Mouse (Mus musculus) kidney, postnatal 0 days (tissue): ENCODE measurements around the gene Pcolce. TPM values are rescaled to one million over a fixed set of nuclear protein-coding genes. Genes with fewer than 3 reads are reported as not detected.

Experiments
- ATAC-seq: fragments of 200-750 bp; cut with Nextera tagmentation; replicated peaks from 2 replicates; pipeline ENCODE4 v1.8.0; 2017; ENCODE audit warnings: low read depth, moderate number of reproducible peaks, moderate TSS enrichment, moderate library complexity; ENCODE audit not compliant: low FRiP score
- DNase-seq: peaks from one replicate; pipeline ENCODE4 v3.0.0-alpha.2; 2016; ENCODE audit warnings: low spot score
- H3K27ac ChIP-seq: fragments of 300-500 bp; sonication (generic); 2 replicates; pipeline ENCODE4 v1.5.1; 2014; ENCODE audit warnings: mild to moderate bottlenecking
- H3K27me3 ChIP-seq: fragments of 300-500 bp; sonication (generic); 2 replicates; pipeline ENCODE4 v1.6.1; 2014; ENCODE audit warnings: low read length, mixed read lengths; ENCODE audit not compliant: insufficient read depth
- H3K36me3 ChIP-seq: fragments of 300-500 bp; sonication (generic); 2 replicates; pipeline ENCODE4 v1.6.1; 2014; ENCODE audit warnings: low read length, mixed read lengths; ENCODE audit not compliant: insufficient read depth
- H3K4me1 ChIP-seq: fragments of 300-500 bp; sonication (generic); replicated peaks from 2 replicates; pipeline ENCODE4 v1.6.1; 2014; ENCODE audit warnings: antibody characterized with exemption, low read length, mixed read lengths; ENCODE audit not compliant: insufficient read depth
- H3K4me2 ChIP-seq: fragments of 300-500 bp; sonication (generic); 2 replicates; pipeline ENCODE4 v1.6.1; 2014; ENCODE audit warnings: mild to moderate bottlenecking, low read length, moderate library complexity, mixed read lengths
- H3K4me3 ChIP-seq: fragments of 300-500 bp; sonication (generic); replicated peaks from 2 replicates; pipeline ENCODE4 v1.5.1; 2014; ENCODE audit warnings: low read depth, low read length
- H3K9ac ChIP-seq: fragments of 300-500 bp; sonication (generic); 2 replicates; pipeline ENCODE4 v1.6.1; 2014; ENCODE audit warnings: low read depth, low read length
- H3K9me3 ChIP-seq: fragments of 300-500 bp; sonication (generic); replicated peaks from 2 replicates; pipeline ENCODE4 v1.6.1; 2016; ENCODE audit warnings: low read length, inconsistent platforms, mixed read lengths
- CTCF ChIP-seq: IDR thresholded peaks from 2 replicates; pipeline ENCODE4 v1.5.1; 2016; ENCODE audit warnings: antibody characterized with exemption, low read depth, mild to moderate bottlenecking, moderate library complexity
- WGBS: fragments of 180-500 bp; shearing (Covaris S2); extraction: QIAGEN DNeasy Blood & Tissue Kit; methylation state at CpG from one replicate; pipeline ENCODE4 v1.1.7; 2014; 5-methylcytosine and 5-hydroxymethylcytosine counted together
- polyA plus RNA-seq: library from polyadenylated mRNA; unstranded; fragments of >200 nt; fragmentation: Nextera tagmentation; extraction: Ambion mirVana; gene quantifications from 2 replicates; pipeline ENCODE4 v1.2.1, GENCODE M21; 2015

Pcolce gene
- polyA plus RNA-seq, 1 experiment from 2014 or later, result 120 TPM

- Histone ChIP-seq H3K9me3 (no peaks in the 10 kb centered on the region), H3K36me3 (no peaks in the 10 kb centered on the region), H3K27ac (peak within 1 kb of the TSS; percentile 83), H3K9ac (peak within 1 kb of the TSS; percentile 78), H3K4me2 (peak within 1 kb of the TSS; percentile 97), H3K27me3 (no peaks in the 10 kb centered on the region), H3K4me1 (peaks cover 10% of the 10 kb centered on the region), H3K4me3 (peak within 1 kb of the TSS; percentile 72)
- under 1% methylated on average over 41 of the region's 41 CpGs for WGBS
- TF ChIP-seq CTCF, result no peak; the same call in 1 of the 2 replicates
- DNase-seq, result peak; percentile 100
- peak; percentile 93 for ATAC-seq
Observed at GRCm38 (mm10) chr5:137600619-137601364, 12.8 kb downstream of the Pcolce start, which contains the start of gene Mospd3. TSS of gene Mospd3 (minus strand) at chr5:137601058.

GRCm38 (mm10) chr5:137600281-137600618 lies 13.3 kb downstream of the Pcolce start:
- WGBS, result under 1% methylated on average over 19 of the region's 19 CpGs
- Histone ChIP-seq H3K9me3 (no peaks in the 10 kb centered on the region), H3K4me1 (peaks cover 10% of the 10 kb centered on the region), H3K36me3 (no peaks in the 10 kb centered on the region), H3K4me3 (peak overlapping the region; percentile 72), H3K9ac (peak overlapping the region; percentile 78), H3K27me3 (no peaks in the 10 kb centered on the region), H3K27ac (peak overlapping the region; percentile 83), H3K4me2 (peak overlapping the region; percentile 97)
- peak; percentile 2; the same call in 1 of the 2 replicates for ATAC-seq
- no peak for DNase-seq
- no peak for TF ChIP-seq CTCF

- H3K27me3 ChIP-seq, result no peaks in the 10 kb centered on the region
- no peak for ATAC-seq
Observed at GRCm38 (mm10) chr5:137599600-137599999, 14.0 kb downstream of the Pcolce start.

GRCm38 (mm10) chr5:137598100-137598826 lies 15.3 kb downstream of the Pcolce start:
- TF ChIP-seq CTCF, result no peak
- no peak for DNase-seq
- ATAC-seq, result no peak

More at GRCm38 (mm10) chr5:137599600-137599999, 14.0 kb downstream of the Pcolce start:
- DNase-seq, result peak; percentile 43
- Histone ChIP-seq H3K4me2 (peak overlapping the region; percentile 97), H3K4me3 (peak overlapping the region; percentile 72), H3K9ac (peak overlapping the region; percentile 78), H3K27ac (peak overlapping the region; percentile 83), H3K36me3 (no peaks in the 10 kb centered on the region), H3K9me3 (no peaks in the 10 kb centered on the region), H3K4me1 (peaks cover 10% of the 10 kb centered on the region)
- no peak for TF ChIP-seq CTCF
- WGBS, result 34% methylated on average over 9 of the region's 9 CpGs

GRCm38 (mm10) chr5:137597625-137598024 lies 16.0 kb downstream of the Pcolce start:
- Histone ChIP-seq H3K9me3 (no peaks in the 10 kb centered on the region), H3K36me3 (no peaks in the 10 kb centered on the region), H3K27me3 (no peaks in the 10 kb centered on the region), H3K27ac (no peak overlapping the region), H3K4me3 (no peak overlapping the region), H3K9ac (no peak overlapping the region), H3K4me2 (no peak overlapping the region), H3K4me1 (peaks cover 6% of the 10 kb centered on the region)
- no peak for ATAC-seq
- 97% methylated on average over 6 of the region's 6 CpGs for WGBS
- DNase-seq, result no peak
- no peak for TF ChIP-seq CTCF

More at GRCm38 (mm10) chr5:137598100-137598826, 15.3 kb downstream of the Pcolce start:
- Histone ChIP-seq H3K36me3 (no peaks in the 10 kb centered on the region), H3K4me2 (no peak overlapping the region), H3K4me3 (no peak overlapping the region), H3K27ac (no peak overlapping the region), H3K9ac (no peak overlapping the region), H3K4me1 (peaks cover 10% of the 10 kb centered on the region), H3K27me3 (no peaks in the 10 kb centered on the region), H3K9me3 (no peaks in the 10 kb centered on the region)
- whole genome bisulfite sequencing, result 72% methylated on average over 2 of the region's 2 CpGs

- Histone ChIP-seq H3K4me2 (peak overlapping the region; percentile 31; the same call in 1 of the 2 replicates), H3K4me1 (peaks cover 6% of the 10 kb centered on the region; the same call in 1 of the 2 replicates), H3K4me3 (no peak overlapping the region), H3K9me3 (no peaks in the 10 kb centered on the region), H3K27ac (peak overlapping the region; percentile 14; the same call in 1 of the 2 replicates), H3K27me3 (no peaks in the 10 kb centered on the region), H3K36me3 (no peaks in the 10 kb centered on the region), H3K9ac (no peak overlapping the region)
- DNase-seq (peak; percentile 45), ATAC-seq (no peak)
- 29% methylated on average over 29 of the region's 30 CpGs for WGBS
- no peak for TF ChIP-seq CTCF
Observed at GRCm38 (mm10) chr5:137596601-137597261, 16.9 kb downstream of the Pcolce start.
